Mouse (Mus musculus): ENCODE data around the gene Rftn1.

Rftn1 gene

GRCm38 (mm10) chr17:50199075-50199850 is 8.8 kb upstream of the Rftn1 start:
- DNase-seq: no peak

- no peak for DNase-seq
Observed at GRCm38 (mm10) chr17:50197572-50197971, 7.1 kb upstream of the Rftn1 start.

GRCm38 (mm10) chr17:50196005-50196672 is 5.7 kb upstream of the Rftn1 start:
- DNase-seq: no peak

GRCm38 (mm10) chr17:50195399-50195798 is 4.9 kb upstream of the Rftn1 start:
- DNase-seq: no peak

GRCm38 (mm10) chr17:50194541-50194940 is 4.1 kb upstream of the Rftn1 start:
- no peak for DNase-seq

GRCm38 (mm10) chr17:50193653-50194052 is 3.2 kb upstream of the Rftn1 start:
- no peak for DNase-seq

GRCm38 (mm10) chr17:50192376-50192940 is 2.0 kb upstream of the Rftn1 start:
- no peak for DNase-seq

GRCm38 (mm10) chr17:50191318-50191957 is 964 bp upstream of the Rftn1 start:
- no peak for DNase-seq

- DNase-seq: peak; percentile 69 to 79
Observed at GRCm38 (mm10) chr17:50189381-50190012, 977 bp downstream of the Rftn1 start.

GRCm38 (mm10) chr17:50188662-50189345 is 1.7 kb downstream of the Rftn1 start:
- no peak for DNase-seq

- no peak for DNase-seq
Observed at GRCm38 (mm10) chr17:50185616-50186015, 4.9 kb downstream of the Rftn1 start.

GRCm38 (mm10) chr17:50185083-50185482 is 5.4 kb downstream of the Rftn1 start:
- no peak for DNase-seq

GRCm38 (mm10) chr17:50184217-50185038 is 6.0 kb downstream of the Rftn1 start:
- no peak for DNase-seq

GRCm38 (mm10) chr17:50183300-50183699 is 7.2 kb downstream of the Rftn1 start:
- no peak for DNase-seq

- no peak for DNase-seq
Observed at GRCm38 (mm10) chr17:50182542-50182951, 7.9 kb downstream of the Rftn1 start.

- DNase-seq: no peak
Observed at GRCm38 (mm10) chr17:50180899-50181570, 9.4 kb downstream of the Rftn1 start.

- DNase-seq: no peak
Observed at GRCm38 (mm10) chr17:50173776-50174175, 16.7 kb downstream of the Rftn1 start.

- DNase-seq: peak; percentile 58 to 75
Observed at GRCm38 (mm10) chr17:50173368-50173767, 17.1 kb downstream of the Rftn1 start.

- DNase-seq: no peak
Observed at GRCm38 (mm10) chr17:50172795-50173194, 17.7 kb downstream of the Rftn1 start.

GRCm38 (mm10) chr17:50170935-50171545 is 19.4 kb downstream of the Rftn1 start:
- no peak for DNase-seq

Measured in thymus, adult 18-20 months (tissue).